Mouse (Mus musculus): ENCODE data around the gene Rptor. TPM values are rescaled to one million over a fixed set of nuclear protein-coding genes. Genes with fewer than 3 reads are reported as not detected.

Gene Rptor
- polyA plus RNA-seq, 1 experiment: 26.2 TPM

GRCm38 (mm10) chr11:119817362-119817837 is 214.7 kb downstream of the Rptor start:
- TF ChIP-seq POLR2A (IDR thresholded peaks at IDR 0.05; ENCODE audit: borderline replicate concordance, extremely low read depth, low read depth, low read length): no peak
- TF ChIP-seq CTCF (IDR thresholded peaks at IDR 0.05; ENCODE audit: insufficient read depth, low read length): no peak
- whole genome bisulfite sequencing: 35% methylated on average over 3 of the region's 3 CpGs
- Histone ChIP-seq H3K4me1 (ENCODE audit: control insufficient read depth, insufficient read depth, low read length) (peaks cover 5% of the 10 kb centered on the region), H3K4me3 (replicated peaks; ENCODE audit: extremely low read depth, low read depth, low read length) (no peak overlapping the region)
- DNase-seq: no peak

GRCm38 (mm10) chr11:119817898-119818297 is 215.2 kb downstream of the Rptor start:
- TF ChIP-seq POLR2A (IDR thresholded peaks at IDR 0.05; ENCODE audit: borderline replicate concordance, extremely low read depth, low read depth, low read length) (no peak), CTCF (IDR thresholded peaks at IDR 0.05; ENCODE audit: insufficient read depth, low read length) (no peak)
- Histone ChIP-seq H3K4me1 (ENCODE audit: control insufficient read depth, insufficient read depth, low read length) (peaks cover 5% of the 10 kb centered on the region), H3K4me3 (replicated peaks; ENCODE audit: extremely low read depth, low read depth, low read length) (no peak overlapping the region)
- DNase-seq: no peak
- 67% methylated on average over 3 of the region's 3 CpGs for WGBS

DNA sequence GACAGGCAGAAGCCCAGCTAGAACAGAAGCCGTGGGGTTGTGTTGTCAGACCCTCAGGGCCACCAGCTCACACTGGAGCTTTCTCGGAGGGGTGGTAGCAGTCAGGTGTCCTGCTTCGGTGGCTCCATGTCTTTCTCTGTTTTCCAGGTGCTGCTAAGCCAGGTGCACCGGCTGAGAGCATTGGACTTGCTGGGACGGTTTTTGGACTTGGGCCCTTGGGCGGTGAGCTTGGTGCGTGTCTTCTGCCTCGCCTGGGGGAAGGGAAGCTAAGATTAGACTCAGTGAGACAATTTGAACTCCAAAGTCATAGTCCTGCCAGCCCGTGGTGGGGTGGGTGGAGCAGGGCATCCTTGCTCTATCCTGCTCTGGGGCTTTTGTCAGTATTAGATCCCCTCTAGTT is 218.8 kb downstream of the Rptor start:
- Histone ChIP-seq H3K4me3 (replicated peaks; ENCODE audit: extremely low read depth, low read depth, low read length) (no peak overlapping the region), H3K4me1 (ENCODE audit: control insufficient read depth, insufficient read depth, low read length) (peaks cover 5% of the 10 kb centered on the region)
- DNase-seq: no peak
- 91% methylated on average over 9 of the region's 9 CpGs for whole genome bisulfite sequencing
- no peak for TF ChIP-seq CTCF (IDR thresholded peaks at IDR 0.05; ENCODE audit: insufficient read depth, low read length)

DNA sequence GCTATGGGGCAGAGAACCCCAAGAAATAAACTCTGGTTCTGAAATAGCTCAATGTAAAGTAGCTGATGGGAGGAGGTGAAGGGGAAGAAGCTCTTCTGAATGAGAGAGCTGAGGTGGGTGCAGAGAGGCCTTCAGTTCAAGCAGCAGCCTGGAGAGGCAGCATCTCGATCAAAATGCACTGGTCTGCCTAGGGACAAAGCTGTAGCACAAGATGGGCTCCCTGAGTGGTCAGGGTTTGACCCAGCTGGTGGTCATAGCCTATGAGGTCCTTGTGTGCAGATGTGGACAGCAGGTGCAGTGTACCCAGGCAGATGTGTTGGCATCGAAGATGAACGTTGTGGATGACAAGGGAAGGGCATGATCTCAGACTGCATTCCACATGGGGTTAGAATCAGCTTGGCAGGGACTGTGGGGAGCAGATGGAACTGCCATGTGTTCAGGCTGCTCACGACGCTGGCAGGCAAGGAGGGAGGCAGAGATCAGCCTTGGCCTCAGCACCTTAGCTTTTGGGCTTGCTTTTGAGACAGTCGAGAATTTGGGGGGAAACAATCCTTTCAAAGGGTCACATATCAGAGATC is 221.5 kb downstream of the Rptor start:
- Histone ChIP-seq H3K4me3 (replicated peaks; ENCODE audit: extremely low read depth, low read depth, low read length) (no peak overlapping the region), H3K4me1 (ENCODE audit: control insufficient read depth, insufficient read depth, low read length) (no peaks in the 10 kb centered on the region)
- no peak for DNase-seq
- 83% methylated on average over 6 of the region's 6 CpGs for WGBS
- no peak for TF ChIP-seq POLR2A (IDR thresholded peaks at IDR 0.05; ENCODE audit: borderline replicate concordance, extremely low read depth, low read depth, low read length)
- no peak for TF ChIP-seq CTCF (IDR thresholded peaks at IDR 0.05; ENCODE audit: insufficient read depth, low read length)

DNA sequence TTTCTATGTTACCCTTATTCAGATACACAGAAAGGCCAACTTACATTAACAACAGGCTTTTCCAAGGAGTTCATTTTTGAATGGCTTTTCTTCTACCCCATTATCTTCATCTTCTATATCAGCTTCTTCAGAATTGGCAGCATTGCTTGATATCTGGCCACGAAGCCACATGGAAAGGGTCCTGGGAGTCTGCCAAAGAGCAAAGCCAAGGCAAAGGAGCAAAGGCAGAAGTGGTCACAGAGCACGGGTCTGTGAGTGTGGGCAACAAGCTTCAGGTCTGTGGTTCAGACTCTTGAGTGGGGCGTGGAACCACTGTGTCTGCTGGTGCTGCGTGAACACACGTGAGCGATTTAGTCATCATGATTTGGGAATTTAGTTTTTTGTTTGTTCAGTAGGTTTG is 223.1 kb downstream of the Rptor start:
- H3K4me1 ChIP-seq (ENCODE audit: control insufficient read depth, insufficient read depth, low read length): no peaks in the 10 kb centered on the region
- TF ChIP-seq POLR2A (IDR thresholded peaks at IDR 0.05; ENCODE audit: borderline replicate concordance, extremely low read depth, low read depth, low read length) (no peak), CTCF (IDR thresholded peaks at IDR 0.05; ENCODE audit: insufficient read depth, low read length) (no peak)
- no peak overlapping the region for H3K4me3 ChIP-seq (replicated peaks; ENCODE audit: extremely low read depth, low read depth, low read length)
- DNase-seq: no peak
- WGBS: 76% methylated on average over 6 of the region's 6 CpGs

DNA sequence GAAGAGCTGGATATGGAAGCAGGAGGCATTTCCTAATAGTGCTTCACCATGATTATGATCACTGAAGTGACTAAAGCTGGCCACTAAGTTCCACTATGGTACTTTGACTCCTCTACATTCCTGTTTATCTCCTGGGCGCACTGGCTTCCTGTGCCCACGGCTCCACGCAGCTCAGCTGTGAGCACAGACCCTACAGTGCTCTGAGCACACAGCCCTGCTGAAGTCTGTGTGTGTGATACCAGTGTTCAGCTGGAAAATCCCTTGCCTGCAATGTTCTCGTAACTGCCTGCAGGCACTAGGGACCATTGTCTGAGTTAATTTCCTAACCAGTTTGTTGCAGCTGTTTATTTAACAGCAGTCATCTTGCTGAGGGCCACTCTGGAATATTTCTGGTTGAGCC is 223.5 kb downstream of the Rptor start:
- H3K4me3 ChIP-seq (replicated peaks; ENCODE audit: extremely low read depth, low read depth, low read length): no peak overlapping the region
- TF ChIP-seq POLR2A (IDR thresholded peaks at IDR 0.05; ENCODE audit: borderline replicate concordance, extremely low read depth, low read depth, low read length): no peak
- no peak for TF ChIP-seq CTCF (IDR thresholded peaks at IDR 0.05; ENCODE audit: insufficient read depth, low read length)
- 71% methylated on average over 4 of the region's 4 CpGs for WGBS
- no peaks in the 10 kb centered on the region for H3K4me1 ChIP-seq (ENCODE audit: control insufficient read depth, insufficient read depth, low read length)
- DNase-seq: no peak

DNA sequence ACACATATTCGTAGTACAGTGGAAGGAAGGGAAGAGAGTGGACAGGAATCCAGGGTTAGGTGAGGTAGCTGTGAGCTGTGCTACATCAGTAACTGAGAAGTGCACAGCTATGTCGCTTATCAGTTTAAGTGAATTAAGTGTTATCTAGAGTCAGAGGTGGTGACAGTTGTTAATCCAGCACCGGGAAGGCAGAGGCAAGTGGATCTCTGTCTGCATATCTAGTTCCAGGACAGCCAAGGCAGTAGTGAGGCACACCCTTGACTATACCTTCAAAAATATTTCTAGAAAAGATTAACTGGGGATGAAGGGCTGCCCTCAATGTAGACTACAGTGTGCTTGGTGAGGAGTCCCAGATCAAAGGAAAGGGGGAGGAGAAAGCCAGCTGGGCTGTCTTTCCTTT is 226.4 kb downstream of the Rptor start:
- no peaks in the 10 kb centered on the region for H3K4me1 ChIP-seq (ENCODE audit: control insufficient read depth, insufficient read depth, low read length)
- DNase-seq: no peak
- WGBS: 83% methylated on average over 3 of the region's 3 CpGs
- TF ChIP-seq POLR2A (IDR thresholded peaks at IDR 0.05; ENCODE audit: borderline replicate concordance, extremely low read depth, low read depth, low read length) (no peak), CTCF (IDR thresholded peaks at IDR 0.05; ENCODE audit: insufficient read depth, low read length) (no peak)
- H3K4me3 ChIP-seq (replicated peaks; ENCODE audit: extremely low read depth, low read depth, low read length): no peak overlapping the region

GRCm38 (mm10) chr11:119831682-119832081 is 229.0 kb downstream of the Rptor start:
- WGBS: 87% methylated on average over 7 of the region's 7 CpGs
- no peak for DNase-seq
- Histone ChIP-seq H3K4me1 (ENCODE audit: control insufficient read depth, insufficient read depth, low read length) (no peaks in the 10 kb centered on the region), H3K4me3 (replicated peaks; ENCODE audit: extremely low read depth, low read depth, low read length) (no peak overlapping the region)
- TF ChIP-seq CTCF (IDR thresholded peaks at IDR 0.05; ENCODE audit: insufficient read depth, low read length) (no peak), POLR2A (IDR thresholded peaks at IDR 0.05; ENCODE audit: borderline replicate concordance, extremely low read depth, low read depth, low read length) (no peak)

DNA sequence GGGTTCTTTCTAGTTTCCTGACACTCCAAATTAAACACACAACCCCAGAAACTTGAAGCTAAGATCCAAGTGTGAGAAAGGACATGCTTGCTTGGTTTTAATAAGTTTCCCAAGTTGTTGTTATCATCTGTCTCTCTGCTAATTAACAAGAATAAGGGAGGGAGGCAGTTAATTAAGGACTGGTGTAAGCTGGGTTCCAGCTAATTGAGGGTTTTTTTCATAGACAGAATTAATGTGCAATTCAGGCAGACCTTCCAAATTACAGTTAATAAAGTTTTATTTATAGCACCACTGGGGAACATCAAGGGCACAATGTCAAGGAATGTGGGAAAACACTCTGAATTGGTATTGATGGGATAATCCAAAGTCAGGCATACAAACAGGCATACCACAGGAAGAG is 230.6 kb downstream of the Rptor start:
- Histone ChIP-seq H3K4me3 (replicated peaks; ENCODE audit: extremely low read depth, low read depth, low read length) (no peak overlapping the region), H3K4me1 (ENCODE audit: control insufficient read depth, insufficient read depth, low read length) (no peaks in the 10 kb centered on the region)
- TF ChIP-seq POLR2A (IDR thresholded peaks at IDR 0.05; ENCODE audit: borderline replicate concordance, extremely low read depth, low read depth, low read length): no peak
- no peak for TF ChIP-seq CTCF (IDR thresholded peaks at IDR 0.05; ENCODE audit: insufficient read depth, low read length)
- DNase-seq: no peak

GRCm38 (mm10) chr11:119833877-119834804 is 231.4 kb downstream of the Rptor start:
- TF ChIP-seq POLR2A (IDR thresholded peaks at IDR 0.05; ENCODE audit: borderline replicate concordance, extremely low read depth, low read depth, low read length): no peak
- TF ChIP-seq CTCF (IDR thresholded peaks at IDR 0.05; ENCODE audit: insufficient read depth, low read length): no peak
- no peak for DNase-seq
- 60% methylated on average over 16 of the region's 16 CpGs for WGBS
- H3K4me3 ChIP-seq (replicated peaks; ENCODE audit: extremely low read depth, low read depth, low read length): no peak overlapping the region
- no peaks in the 10 kb centered on the region for H3K4me1 ChIP-seq (ENCODE audit: control insufficient read depth, insufficient read depth, low read length)
